Mouse (Mus musculus): ENCODE measurements around the gene Trim16. TPM values are rescaled to one million over a fixed set of nuclear protein-coding genes. Genes with fewer than 3 reads are reported as not detected.

The Trim16 gene
- total RNA-seq (2021) (1 to 10 TPM; 6.5 to 7.4 TPM), polyA plus RNA-seq (2012; rRNA removed) (4.0 and 5.9 TPM in 2 replicates)
- long read RNA-seq, transcript Trim16-201 (6 exons, 3,906 nt) = major isoform, 12 of 15 reads
- long read RNA-seq, partial matches to known transcripts = 0 of 15 reads
- long read RNA-seq, other reads (novel, unspliced or antisense) = 3 of 15 reads

GRCm38 (mm10) chr11:62820059-62820541, at the start of gene Trim16:
Gene Trim16, plus strand, starts transcription at chr11:62820231.
- 3% methylated on average over 15 of the region's 15 CpGs for WGBS
- Histone ChIP-seq H3K27me3 (ENCODE audit: control insufficient read depth, insufficient read depth, low read length) (no peaks in the 10 kb centered on the region), H3K4me3 (peak within 1 kb of the TSS; percentile 71), H3K36me3 (ENCODE audit: control insufficient read depth, insufficient read depth, low read length) (no peaks in the 10 kb centered on the region), H3K9ac (ENCODE audit: low read depth, low read length) (peak within 1 kb of the TSS; percentile 61), H3K79me2 (replicated peaks; ENCODE audit: control insufficient read depth, insufficient read depth, low read length) (peaks cover 2% of the 10 kb centered on the region; the same call in 1 of the 2 replicates), H3K27ac (peak within 1 kb of the TSS; percentile 86), H3K4me1 (ENCODE audit: control insufficient read depth, insufficient read depth, low read length) (peaks cover 2% of the 10 kb centered on the region; the same call in 1 of the 2 replicates)
- TF ChIP-seq EP300 (IDR thresholded peaks at IDR 0.05; ENCODE audit: insufficient read depth, low read depth, low read length) (peak; percentile 61; the same call in 1 of the 2 replicates), POLR2A (IDR thresholded peaks at IDR 0.05; ENCODE audit: insufficient read depth, low read depth, low read length) (peak; percentile 81), CTCF (IDR thresholded peaks at IDR 0.05) (peak; percentile 29; the same call in 1 of the 2 replicates)
- intact Hi-C loops (cut with DNase I) = loop anchor here (2.0 kb wide), 1 partner anchor 59 kb away; the partner anchor contains the start of gene Tvp23b
- peak; percentile 79 to 88 for DNase-seq

- Histone ChIP-seq H3K9ac (ENCODE audit: low read depth, low read length) (no peak overlapping the region), H3K4me3 (no peak overlapping the region), H3K36me3 (ENCODE audit: control insufficient read depth, insufficient read depth, low read length) (no peaks in the 10 kb centered on the region), H3K27ac (no peak overlapping the region), H3K4me1 (ENCODE audit: control insufficient read depth, insufficient read depth, low read length) (no peaks in the 10 kb centered on the region), H3K79me2 (replicated peaks; ENCODE audit: control insufficient read depth, insufficient read depth, low read length) (no peaks in the 10 kb centered on the region), H3K27me3 (ENCODE audit: control insufficient read depth, insufficient read depth, low read length) (no peaks in the 10 kb centered on the region)
- DNase-seq = no peak
- TF ChIP-seq POLR2A (IDR thresholded peaks at IDR 0.05; ENCODE audit: insufficient read depth, low read depth, low read length) = no peak
- 92% methylated on average over 7 of the region's 7 CpGs for WGBS
- intact Hi-C loops (cut with DNase I) = no loop called here
These were observed 43.5 kb upstream of the Trim16 start for GRCm38 (mm10) chr11:62776510-62776909.

DNA sequence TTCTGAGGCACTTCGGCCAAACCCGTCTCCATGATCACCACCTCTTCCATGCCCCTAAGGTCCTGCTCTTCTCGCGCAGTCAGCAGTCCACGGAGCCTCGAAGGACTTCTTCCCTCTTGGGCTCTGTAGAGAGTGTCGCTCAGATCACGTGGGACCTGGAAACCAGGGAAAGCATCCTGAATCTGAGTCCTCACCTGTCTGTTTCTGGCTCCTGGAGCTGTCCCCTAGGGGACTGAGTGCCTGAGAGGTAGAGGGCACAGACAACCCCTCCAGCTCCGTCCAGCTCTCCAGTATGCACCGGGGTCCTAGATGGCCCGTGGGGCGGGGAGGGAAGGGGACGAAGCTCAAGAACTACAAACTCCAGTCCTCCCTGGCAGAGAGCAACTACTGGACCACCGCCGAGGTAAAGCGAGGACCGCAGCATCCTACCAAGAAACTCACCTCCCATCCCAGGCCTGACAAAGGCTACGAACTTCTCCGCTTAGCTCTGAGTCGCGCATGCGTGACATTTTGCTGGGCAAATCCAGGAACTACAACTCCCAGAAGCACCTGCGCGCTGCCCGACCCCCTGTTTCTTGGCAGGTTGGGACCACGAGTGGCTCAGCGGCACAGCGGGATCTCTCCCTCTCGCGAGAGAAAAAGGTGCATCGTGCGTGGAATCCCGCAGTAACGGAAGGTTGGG, 31.0 kb upstream of the Trim16 start, which contains the start of gene Zfp286:
Gene Zfp286, minus strand, starts transcription at position 528 of the 682 bp plus-strand sequence.
- Histone ChIP-seq H3K27ac (no peak within 1 kb of the TSS), H3K36me3 (ENCODE audit: control insufficient read depth, insufficient read depth, low read length) (no peaks in the 10 kb centered on the region)
- WGBS = 7% methylated on average over 34 of the region's 34 CpGs

GRCm38 (mm10) chr11:62789617-62789936, 30.5 kb upstream of the Trim16 start:
- Histone ChIP-seq H3K27ac (no peak overlapping the region), H3K36me3 (ENCODE audit: control insufficient read depth, insufficient read depth, low read length) (no peaks in the 10 kb centered on the region), H3K4me1 (ENCODE audit: control insufficient read depth, insufficient read depth, low read length) (peaks cover 4% of the 10 kb centered on the region), H3K79me2 (replicated peaks; ENCODE audit: control insufficient read depth, insufficient read depth, low read length) (no peaks in the 10 kb centered on the region), H3K4me3 (peak overlapping the region; percentile 60), H3K9ac (ENCODE audit: low read depth, low read length) (no peak overlapping the region), H3K27me3 (ENCODE audit: control insufficient read depth, insufficient read depth, low read length) (no peaks in the 10 kb centered on the region)
- WGBS = 63% methylated on average over 3 of the region's 3 CpGs
- DNase-seq = no peak
- TF ChIP-seq EP300 (IDR thresholded peaks at IDR 0.05; ENCODE audit: insufficient read depth, low read depth, low read length) (no peak), POLR2A (IDR thresholded peaks at IDR 0.05; ENCODE audit: insufficient read depth, low read depth, low read length) (no peak), CTCF (IDR thresholded peaks at IDR 0.05) (no peak)
- intact Hi-C loops (cut with DNase I) = no loop called here

More for the DNA sequence above, 31.0 kb upstream of the Trim16 start, which contains the start of gene Zfp286:
- Histone ChIP-seq H3K4me3 (peak within 1 kb of the TSS; percentile 60), H3K4me1 (ENCODE audit: control insufficient read depth, insufficient read depth, low read length) (peaks cover 4% of the 10 kb centered on the region), H3K27me3 (ENCODE audit: control insufficient read depth, insufficient read depth, low read length) (no peaks in the 10 kb centered on the region), H3K79me2 (replicated peaks; ENCODE audit: control insufficient read depth, insufficient read depth, low read length) (no peaks in the 10 kb centered on the region), H3K9ac (ENCODE audit: low read depth, low read length) (peak within 1 kb of the TSS; percentile 63)
- peak; percentile 75 to 83 for DNase-seq
- no peak for TF ChIP-seq EP300 (IDR thresholded peaks at IDR 0.05; ENCODE audit: insufficient read depth, low read depth, low read length)
- peak; percentile 27; the same call in 1 of the 2 replicates for TF ChIP-seq POLR2A (IDR thresholded peaks at IDR 0.05; ENCODE audit: insufficient read depth, low read depth, low read length)
- TF ChIP-seq CTCF (IDR thresholded peaks at IDR 0.05) = no peak
- intact Hi-C loops (cut with DNase I) = no loop called here

DNA sequence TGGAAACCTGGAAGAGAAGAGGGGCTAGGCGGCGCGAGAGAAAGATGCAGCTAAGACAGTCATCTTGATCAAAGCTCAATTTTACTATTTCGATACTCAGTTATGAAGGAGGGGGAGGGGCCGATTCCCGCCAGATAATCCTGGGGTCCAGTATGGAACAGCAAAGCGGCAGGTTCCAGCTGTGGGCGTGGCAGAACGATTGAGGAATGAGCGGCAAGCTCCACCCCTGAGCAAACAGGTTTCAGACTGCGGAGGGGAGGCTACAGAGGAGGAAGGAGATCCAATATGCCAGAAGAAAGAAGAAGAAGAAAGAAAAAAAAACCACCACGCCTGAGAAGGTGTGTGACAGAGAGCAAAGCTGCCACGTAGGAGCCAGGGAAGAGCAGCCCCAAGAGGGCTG, 15.9 kb upstream of the Trim16 start:
- Histone ChIP-seq H3K36me3 (ENCODE audit: control insufficient read depth, insufficient read depth, low read length) (no peaks in the 10 kb centered on the region), H3K9ac (ENCODE audit: low read depth, low read length) (no peak overlapping the region), H3K27me3 (ENCODE audit: control insufficient read depth, insufficient read depth, low read length) (no peaks in the 10 kb centered on the region), H3K27ac (no peak overlapping the region), H3K4me1 (ENCODE audit: control insufficient read depth, insufficient read depth, low read length) (no peaks in the 10 kb centered on the region), H3K4me3 (no peak overlapping the region), H3K79me2 (replicated peaks; ENCODE audit: control insufficient read depth, insufficient read depth, low read length) (no peaks in the 10 kb centered on the region)
- intact Hi-C loops (cut with DNase I) = no loop called here
- DNase-seq = no peak
- WGBS = 56% methylated on average over 13 of the region's 13 CpGs
- TF ChIP-seq CTCF (IDR thresholded peaks at IDR 0.05) (no peak), POLR2A (IDR thresholded peaks at IDR 0.05; ENCODE audit: insufficient read depth, low read depth, low read length) (no peak), EP300 (IDR thresholded peaks at IDR 0.05; ENCODE audit: insufficient read depth, low read depth, low read length) (no peak)

DNA sequence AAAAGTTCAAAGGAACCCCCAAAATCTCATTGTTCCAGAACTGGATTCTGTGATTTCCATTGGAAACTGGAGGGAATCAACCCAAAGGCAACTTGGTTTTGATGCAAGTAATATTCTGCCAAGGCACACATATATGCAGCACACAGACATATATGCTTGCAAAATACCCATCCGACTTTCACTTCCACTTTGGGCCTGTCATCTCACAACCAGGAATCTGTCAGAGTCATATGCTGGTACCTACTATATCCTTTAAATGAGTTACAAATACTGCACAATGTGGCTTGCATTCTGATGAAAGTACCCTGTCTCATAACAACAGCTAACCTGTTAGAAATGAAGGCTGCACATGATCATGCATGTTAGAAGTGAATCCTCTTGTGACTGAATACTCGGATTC, 12.1 kb upstream of the Trim16 start:
- Histone ChIP-seq H3K9ac (ENCODE audit: low read depth, low read length) (no peak overlapping the region), H3K4me1 (ENCODE audit: control insufficient read depth, insufficient read depth, low read length) (no peaks in the 10 kb centered on the region), H3K4me3 (no peak overlapping the region), H3K27me3 (ENCODE audit: control insufficient read depth, insufficient read depth, low read length) (no peaks in the 10 kb centered on the region), H3K27ac (no peak overlapping the region), H3K36me3 (ENCODE audit: control insufficient read depth, insufficient read depth, low read length) (no peaks in the 10 kb centered on the region), H3K79me2 (replicated peaks; ENCODE audit: control insufficient read depth, insufficient read depth, low read length) (no peaks in the 10 kb centered on the region)
- TF ChIP-seq CTCF (IDR thresholded peaks at IDR 0.05) (no peak), EP300 (IDR thresholded peaks at IDR 0.05; ENCODE audit: insufficient read depth, low read depth, low read length) (no peak), POLR2A (IDR thresholded peaks at IDR 0.05; ENCODE audit: insufficient read depth, low read depth, low read length) (no peak)
- WGBS = 78% methylated on average over 2 of the region's 2 CpGs
- intact Hi-C loops (cut with DNase I) = loop anchor here (2.0 kb wide), 1 partner anchor 51 kb away; no protein-coding TSS in a partner anchor
- no peak for DNase-seq

Measured in heart, adult 2 months (tissue).